Mouse (Mus musculus) E14TG2a.4 (cell line): Measurements from ENCODE around the gene Zbtb39.
A peak's percentile ranks its signal among the peaks of the same experiment; 100 is the strongest.

Experiments used
- H3K27me3 ChIP-seq: 2 replicates; pipeline ENCODE4 v1.6.1; 2014; ENCODE audit warnings: low read length, control low read depth; ENCODE audit not compliant: insufficient read depth
- H3K36me3 ChIP-seq: 2 replicates; pipeline ENCODE4 v1.6.1; 2014; ENCODE audit warnings: low read length, control low read depth; ENCODE audit not compliant: insufficient read depth
- H3K4me1 ChIP-seq: replicated peaks from 2 replicates; pipeline ENCODE4 v1.6.1; 2014; ENCODE audit warnings: low read depth, low read length, control low read depth
- H3K4me3 ChIP-seq: replicated peaks from 2 replicates; pipeline ENCODE4 v1.5.1; 2014; ENCODE audit warnings: mild to moderate bottlenecking, low read length
- H3K9me3 ChIP-seq: 2 replicates; pipeline ENCODE4 v1.6.1; 2014; ENCODE audit warnings: low read length, control low read depth
- CTCF ChIP-seq: conservative IDR thresholded peaks from 2 replicates; pipeline ENCODE4 v1.5.1; 2014; ENCODE audit warnings: low read length
- NANOG ChIP-seq: IDR thresholded peaks from 2 replicates; pipeline ENCODE4 v1.6.1; 2014; ENCODE audit warnings: borderline replicate concordance, low read length, mixed read lengths
- POU5F1 ChIP-seq: IDR thresholded peaks from 2 replicates; pipeline ENCODE4 v1.6.1; 2014; ENCODE audit warnings: low read length, borderline replicate concordance

The Zbtb39 gene

DNA sequence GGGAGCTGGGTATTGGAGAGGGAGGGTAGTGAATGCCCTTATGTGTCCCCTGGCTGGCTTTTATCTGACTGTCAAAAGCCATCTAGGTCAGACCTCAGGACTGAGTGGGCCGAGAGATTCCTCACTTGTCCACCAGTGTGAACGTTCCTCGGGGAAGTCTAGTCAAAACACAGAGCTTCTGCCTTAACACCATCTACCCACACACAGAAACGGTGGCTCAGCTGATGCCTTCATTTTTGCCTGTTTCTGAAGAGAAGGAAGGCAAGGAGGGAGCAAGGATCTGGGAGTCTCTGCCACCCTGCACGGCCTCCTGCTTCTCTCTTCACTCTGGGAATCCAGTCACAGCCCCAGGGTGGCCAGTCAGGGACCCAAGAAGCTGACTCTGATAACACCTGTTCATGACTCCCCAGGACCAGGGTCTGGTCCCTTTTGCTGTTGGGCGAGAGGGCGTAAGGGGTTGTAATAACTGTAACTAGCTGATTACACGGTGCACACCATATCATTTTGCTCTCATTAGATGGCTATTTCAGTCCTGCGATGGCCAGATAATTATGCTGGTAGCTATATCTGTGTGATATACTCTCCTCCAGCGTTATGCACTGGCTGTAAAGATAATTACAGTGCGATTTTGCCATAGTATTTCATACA lies 8.9 kb upstream of the Zbtb39 start:
- H3K4me1 ChIP-seq: peaks cover 39% of the 10 kb centered on the region
- no peak for TF ChIP-seq POU5F1
- TF ChIP-seq NANOG: no peak
- no peak for TF ChIP-seq CTCF
- H3K9me3 ChIP-seq: peaks cover 9% of the 10 kb centered on the region
- no peaks in the 10 kb centered on the region for H3K36me3 ChIP-seq
- peaks cover 25% of the 10 kb centered on the region for H3K27me3 ChIP-seq
- H3K4me3 ChIP-seq: no peak overlapping the region

DNA sequence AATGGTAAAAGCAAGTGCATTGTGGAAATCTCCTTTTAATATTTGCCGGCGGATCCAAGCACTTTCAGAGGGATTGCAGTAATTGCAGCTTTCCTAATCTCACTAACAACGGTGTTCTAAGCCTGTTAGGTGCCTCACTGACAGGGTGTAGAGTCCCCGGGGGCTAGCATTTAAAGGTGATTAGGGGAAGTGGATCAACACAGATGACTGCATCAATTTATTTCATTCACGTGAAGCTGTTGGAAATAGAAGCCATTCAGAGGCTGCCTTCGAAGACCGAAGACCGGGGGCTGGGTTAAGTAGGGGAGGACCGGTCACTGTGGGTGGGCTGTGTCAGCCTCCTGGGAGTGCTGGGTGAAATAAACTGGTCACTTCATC lies 8.4 kb upstream of the Zbtb39 start:
- Histone ChIP-seq H3K27me3 (peaks cover 20% of the 10 kb centered on the region), H3K36me3 (no peaks in the 10 kb centered on the region), H3K4me1 (peaks cover 39% of the 10 kb centered on the region), H3K4me3 (no peak overlapping the region), H3K9me3 (peaks cover 10% of the 10 kb centered on the region)
- TF ChIP-seq NANOG: no peak
- no peak for TF ChIP-seq CTCF
- TF ChIP-seq POU5F1: no peak

DNA sequence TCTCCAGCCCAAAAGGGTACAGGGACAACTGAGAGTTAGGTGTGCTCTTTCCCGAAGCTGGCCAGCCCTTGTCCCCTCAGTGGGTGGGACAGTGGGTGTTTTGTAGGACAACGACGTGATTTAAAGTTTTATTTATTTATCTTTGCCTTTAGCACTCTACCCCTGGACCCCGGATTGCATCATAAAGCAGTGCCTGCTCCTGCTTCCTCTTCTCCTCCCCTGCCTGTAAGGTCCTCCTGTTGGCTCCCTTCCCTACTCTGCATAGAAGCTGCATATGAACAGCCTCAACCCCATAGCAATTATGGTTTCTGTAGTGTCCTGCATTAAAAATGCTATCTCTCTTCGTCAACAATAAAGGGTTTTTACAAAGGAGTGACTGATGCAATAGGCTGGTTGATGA lies 7.9 kb upstream of the Zbtb39 start:
- no peak overlapping the region for H3K4me3 ChIP-seq
- TF ChIP-seq NANOG: no peak
- TF ChIP-seq POU5F1: no peak
- no peak for TF ChIP-seq CTCF
- H3K9me3 ChIP-seq: peaks cover 10% of the 10 kb centered on the region
- peaks cover 39% of the 10 kb centered on the region for H3K4me1 ChIP-seq
- H3K36me3 ChIP-seq: no peaks in the 10 kb centered on the region
- H3K27me3 ChIP-seq: peaks cover 19% of the 10 kb centered on the region

DNA sequence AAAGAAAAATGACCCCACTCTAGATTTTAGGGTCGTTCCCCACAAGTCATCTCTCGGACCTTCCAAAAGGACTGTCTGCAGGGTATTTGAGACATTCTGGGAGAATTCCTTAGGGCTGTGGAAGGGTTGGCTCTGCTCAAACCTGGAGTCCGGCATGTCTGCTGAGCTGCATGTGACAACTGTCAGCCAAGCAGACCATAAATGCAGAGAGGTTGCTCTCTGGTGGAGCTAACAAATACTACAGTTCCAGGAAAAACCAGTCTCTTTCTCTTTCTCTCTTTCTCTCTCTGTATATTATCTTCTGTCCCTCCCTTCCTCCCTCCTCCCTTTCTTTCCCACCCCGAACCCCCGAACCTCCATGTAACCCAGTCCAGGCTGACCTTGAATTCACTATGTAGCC lies 4.9 kb upstream of the Zbtb39 start:
- no peak overlapping the region for H3K4me3 ChIP-seq
- TF ChIP-seq CTCF (no peak; the same call in 1 of the 2 replicates), NANOG (no peak), POU5F1 (no peak)
- peaks cover 7% of the 10 kb centered on the region; the same call in 1 of the 2 replicates for H3K27me3 ChIP-seq
- peaks cover 10% of the 10 kb centered on the region for H3K9me3 ChIP-seq
- H3K36me3 ChIP-seq: no peaks in the 10 kb centered on the region
- peaks cover 27% of the 10 kb centered on the region for H3K4me1 ChIP-seq

DNA sequence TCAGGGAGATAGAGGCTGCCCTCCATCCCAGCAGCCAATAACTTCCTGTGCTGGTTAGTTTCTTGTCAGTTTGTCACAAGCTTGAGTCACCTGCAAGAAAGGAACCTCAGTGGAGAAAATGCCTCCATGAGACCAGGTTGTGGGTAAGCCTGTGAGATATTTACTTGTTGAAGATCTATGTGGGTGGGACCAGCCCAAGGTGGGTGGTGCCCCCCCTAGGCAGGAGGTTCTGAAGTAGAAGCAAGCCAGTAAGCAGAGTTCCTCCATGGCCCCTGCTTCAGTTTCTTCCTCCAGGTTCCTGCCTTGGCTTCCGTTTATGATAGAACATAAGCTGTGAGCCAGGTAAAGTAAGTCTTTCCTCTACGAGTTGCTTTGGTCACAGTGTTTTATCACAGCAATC lies 3.1 kb upstream of the Zbtb39 start:
- Histone ChIP-seq H3K4me3 (no peak overlapping the region), H3K4me1 (peaks cover 32% of the 10 kb centered on the region), H3K9me3 (peaks cover 10% of the 10 kb centered on the region), H3K27me3 (peaks cover 10% of the 10 kb centered on the region; the same call in 1 of the 2 replicates), H3K36me3 (peaks cover 2% of the 10 kb centered on the region)
- TF ChIP-seq POU5F1: no peak

DNA sequence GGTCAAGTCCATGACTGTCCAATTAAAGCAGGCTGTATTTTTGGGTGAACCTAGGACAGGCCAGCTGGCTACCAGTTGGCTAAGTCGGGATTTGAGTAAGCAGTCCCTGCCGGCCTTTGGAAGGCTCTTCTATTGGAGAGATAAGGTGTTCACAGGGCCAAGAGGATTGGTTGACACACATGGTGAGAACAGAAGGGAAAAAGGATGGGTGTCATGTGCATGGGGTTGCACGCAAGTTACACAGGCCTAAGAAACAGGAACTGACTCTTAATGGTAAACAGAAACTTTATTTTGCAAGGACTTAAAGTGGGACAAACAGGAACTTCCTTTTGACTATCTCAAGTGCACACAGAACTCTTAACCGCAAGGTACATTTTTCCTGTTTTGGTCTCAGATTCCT lies 2.4 kb upstream of the Zbtb39 start:
- TF ChIP-seq POU5F1 (no peak), NANOG (no peak), CTCF (no peak)
- Histone ChIP-seq H3K27me3 (peaks cover 10% of the 10 kb centered on the region; the same call in 1 of the 2 replicates), H3K4me1 (peaks cover 35% of the 10 kb centered on the region), H3K4me3 (no peak overlapping the region), H3K36me3 (peaks cover 8% of the 10 kb centered on the region), H3K9me3 (peaks cover 10% of the 10 kb centered on the region)

DNA sequence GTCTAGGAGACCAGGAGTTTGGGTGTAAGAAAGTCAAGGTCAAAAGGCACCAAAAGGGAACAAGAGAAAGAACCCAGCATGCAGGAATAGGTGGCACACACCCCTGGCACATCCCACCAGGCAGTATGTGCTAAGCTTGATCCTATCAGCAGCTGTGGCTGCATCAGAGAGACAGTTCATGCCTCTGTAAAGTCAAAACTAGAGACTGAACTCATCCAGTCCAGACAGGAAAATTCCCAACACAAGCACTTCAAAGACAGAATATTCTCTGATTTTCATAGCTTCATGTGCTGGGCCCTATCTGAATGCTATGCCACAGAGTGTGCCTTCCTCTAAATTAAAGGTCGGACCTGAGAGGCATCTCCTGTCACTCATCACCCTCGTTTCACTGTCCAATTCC lies 1.8 kb upstream of the Zbtb39 start:
- H3K4me3 ChIP-seq: no peak overlapping the region
- H3K27me3 ChIP-seq: peaks cover 10% of the 10 kb centered on the region; the same call in 1 of the 2 replicates
- peaks cover 14% of the 10 kb centered on the region for H3K36me3 ChIP-seq
- peaks cover 42% of the 10 kb centered on the region for H3K4me1 ChIP-seq
- TF ChIP-seq CTCF (no peak), POU5F1 (no peak), NANOG (no peak)
- peaks cover 10% of the 10 kb centered on the region for H3K9me3 ChIP-seq

DNA sequence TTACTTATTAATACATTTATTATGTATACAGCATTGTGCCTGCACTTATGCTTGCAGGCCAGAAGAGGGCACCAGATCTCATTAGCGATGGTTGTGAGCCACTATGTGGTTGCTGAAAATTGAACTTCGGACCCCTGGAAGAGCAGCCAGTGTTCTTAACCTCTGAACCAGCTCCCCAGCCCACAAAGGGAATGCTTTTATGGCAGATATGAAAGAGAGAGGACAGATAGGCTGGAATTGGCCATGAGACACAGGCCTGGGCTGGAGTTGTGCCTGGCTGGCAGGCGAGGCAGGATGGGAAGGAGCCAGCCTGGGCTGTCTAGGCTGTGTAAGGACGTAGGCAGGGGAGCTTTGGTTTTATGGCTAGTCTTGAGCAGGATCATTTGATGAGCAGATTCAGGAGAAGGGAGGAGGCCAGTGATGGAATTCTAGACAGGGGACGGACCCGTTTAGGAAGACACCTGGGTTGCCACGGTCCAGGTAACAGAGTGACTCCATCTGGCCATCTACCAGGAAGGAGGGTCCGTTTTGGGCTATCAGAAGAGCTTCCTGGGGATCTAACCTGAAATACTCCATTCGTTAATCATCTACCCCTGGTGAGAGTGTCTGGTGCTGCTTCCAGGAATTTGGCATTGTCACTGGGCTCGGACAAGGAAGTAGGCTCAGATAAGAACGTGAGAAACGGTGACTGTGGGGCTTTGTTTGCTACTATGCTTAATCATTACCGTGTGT lies 1.0 kb upstream of the Zbtb39 start:
- peaks cover 46% of the 10 kb centered on the region for H3K4me1 ChIP-seq
- peak overlapping the region; percentile 86; the same call in 1 of the 2 replicates for H3K4me3 ChIP-seq
- peaks cover 10% of the 10 kb centered on the region; the same call in 1 of the 2 replicates for H3K27me3 ChIP-seq
- H3K9me3 ChIP-seq: peaks cover 10% of the 10 kb centered on the region
- TF ChIP-seq POU5F1 (no peak), CTCF (peak; percentile 71)
- peaks cover 22% of the 10 kb centered on the region for H3K36me3 ChIP-seq

DNA sequence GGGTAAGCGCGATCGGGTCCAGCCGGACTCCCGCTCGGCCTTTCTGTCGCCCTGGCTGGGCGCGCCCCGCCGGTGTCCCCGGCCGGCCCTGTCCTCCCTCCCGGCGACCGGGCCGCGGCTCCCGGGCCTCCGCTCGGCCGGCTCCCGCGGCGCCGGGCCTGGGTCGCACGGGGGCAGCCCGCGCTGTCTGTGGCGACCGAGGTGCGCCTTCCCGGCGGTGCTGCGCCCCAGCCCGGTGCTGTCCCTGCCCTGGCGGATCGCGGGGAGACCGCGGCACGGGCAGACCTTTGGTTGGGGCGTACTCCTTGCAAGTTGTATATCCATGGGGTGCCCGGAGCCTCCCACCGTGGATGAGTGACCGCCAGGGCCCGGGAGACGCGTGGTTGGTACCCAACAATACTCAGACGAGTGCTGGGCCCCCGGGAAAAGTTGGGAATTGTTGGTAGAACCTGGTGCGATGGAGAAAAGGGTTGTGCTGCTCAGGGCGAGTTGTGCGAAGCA lies 373 bp downstream of the Zbtb39 start:
- Histone ChIP-seq H3K27me3 (peaks cover 10% of the 10 kb centered on the region; the same call in 1 of the 2 replicates), H3K4me3 (peak overlapping the region; percentile 86), H3K4me1 (peaks cover 53% of the 10 kb centered on the region), H3K36me3 (peaks cover 35% of the 10 kb centered on the region), H3K9me3 (peaks cover 8% of the 10 kb centered on the region)
- TF ChIP-seq CTCF (no peak), NANOG (no peak), POU5F1 (no peak)
